Mouse (Mus musculus) hindbrain, embryonic 16.5 days (tissue): ENCODE data around the gene Cacna2d3. TPM values are rescaled to one million over a fixed set of nuclear protein-coding genes. Genes with fewer than 3 reads are reported as not detected.

Source experiments
- ATAC-seq: fragments of 200-750 bp; cut with Nextera tagmentation; 2 replicates; pipeline ENCODE4 v1.8.0; 2017; ENCODE audit warnings: moderate TSS enrichment, moderate library complexity
- H3K27ac ChIP-seq: fragments of 300-500 bp; sonication (generic); 2 replicates; pipeline ENCODE4 v1.5.1; 2014; ENCODE audit warnings: low read depth, mild to moderate bottlenecking, control low read depth, low read length, moderate library complexity
- H3K27me3 ChIP-seq: fragments of 300-500 bp; sonication (generic); replicated peaks from 2 replicates; pipeline ENCODE4 v1.6.1; 2014; ENCODE audit warnings: low read length; ENCODE audit not compliant: control insufficient read depth, insufficient read depth
- H3K36me3 ChIP-seq: fragments of 300-500 bp; sonication (generic); 2 replicates; pipeline ENCODE4 v1.6.1; 2014; ENCODE audit warnings: mild to moderate bottlenecking, low read length, moderate library complexity, mixed read lengths; ENCODE audit not compliant: control insufficient read depth, insufficient read depth
- H3K4me1 ChIP-seq: fragments of 300-500 bp; sonication (generic); 2 replicates; pipeline ENCODE4 v1.6.1; 2014; ENCODE audit warnings: low read depth, low read length; ENCODE audit not compliant: control insufficient read depth, insufficient read depth
- H3K4me2 ChIP-seq: fragments of 300-500 bp; sonication (generic); 2 replicates; pipeline ENCODE4 v1.6.1; 2014; ENCODE audit warnings: mild to moderate bottlenecking, low read length, control low read depth, moderate library complexity
- H3K4me3 ChIP-seq: fragments of 300-500 bp; sonication (generic); 2 replicates; pipeline ENCODE4 v1.5.1; 2014; ENCODE audit warnings: mild to moderate bottlenecking, low read length, control low read depth, moderate library complexity
- H3K9ac ChIP-seq: fragments of 300-500 bp; sonication (generic); 2 replicates; pipeline ENCODE4 v1.6.1; 2014; ENCODE audit warnings: low read depth, mild to moderate bottlenecking, control low read depth, low read length, moderate library complexity
- H3K9me3 ChIP-seq: fragments of 300-500 bp; sonication (generic); 2 replicates; pipeline ENCODE4 v1.6.1; 2014; ENCODE audit warnings: mild to moderate bottlenecking, low read length, moderate library complexity; ENCODE audit not compliant: control insufficient read depth
- WGBS: fragments of 180-500 bp; shearing (Covaris S2); extraction: QIAGEN DNeasy Blood & Tissue Kit; methylation state at CpG from one replicate; pipeline ENCODE4 v1.1.7; 2014; 5-methylcytosine and 5-hydroxymethylcytosine counted together
- polyA plus RNA-seq: library from polyadenylated mRNA; unstranded; fragments of >200 nt; fragmentation: Nextera tagmentation; extraction: Ambion mirVana; gene quantifications from 2 replicates; pipeline ENCODE4 v1.2.1, GENCODE M21; 2015

The Cacna2d3 gene
- polyA plus RNA-seq, 1 experiment from 2014 or later: 32.8 TPM

DNA sequence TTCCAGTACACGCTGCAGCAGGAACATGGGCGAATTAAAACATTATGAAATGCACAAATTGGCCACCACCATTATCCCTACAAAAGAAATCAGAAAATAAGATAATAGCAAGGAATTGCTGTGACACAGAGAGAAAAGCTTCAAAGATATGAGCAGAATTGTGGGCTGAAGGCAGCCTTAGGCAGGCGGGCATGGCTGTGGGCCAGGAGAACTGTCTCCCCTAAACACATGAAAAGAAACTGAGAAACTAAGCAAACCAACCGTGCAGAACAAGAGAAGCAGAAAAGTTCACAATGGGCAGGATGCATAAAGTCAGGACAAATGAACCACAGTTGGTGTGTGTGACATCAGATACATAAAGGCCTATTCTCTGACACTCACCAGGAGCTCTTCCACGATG, 51.8 kb downstream of the Cacna2d3 start:
- 33% methylated on average over 5 of the region's 5 CpGs for WGBS
- Histone ChIP-seq H3K4me1 (peaks cover 4% of the 10 kb centered on the region), H3K36me3 (no peaks in the 10 kb centered on the region), H3K4me3 (no peak overlapping the region), H3K9ac (no peak overlapping the region), H3K4me2 (no peak overlapping the region), H3K27me3 (no peaks in the 10 kb centered on the region), H3K9me3 (no peaks in the 10 kb centered on the region), H3K27ac (no peak overlapping the region)
- no peak for ATAC-seq

DNA sequence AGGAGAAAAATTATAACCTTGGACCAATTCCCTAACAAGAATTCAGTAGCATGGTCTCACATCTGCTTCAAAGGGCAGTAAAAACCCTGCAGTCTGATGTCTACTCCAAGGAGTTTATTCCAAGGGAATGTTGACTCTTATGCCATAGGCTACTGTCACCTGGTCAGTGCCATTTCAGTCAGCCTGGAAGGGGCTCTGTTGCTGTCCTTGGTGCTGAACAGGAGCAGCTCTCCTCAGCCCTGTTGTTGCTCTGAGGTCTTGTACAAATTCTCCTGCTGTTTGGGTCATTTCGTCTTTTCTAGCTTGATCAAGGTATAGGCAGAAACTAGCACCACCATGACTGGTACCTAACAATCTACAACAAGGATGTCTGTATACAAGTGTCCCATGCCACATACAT, 64.7 kb downstream of the Cacna2d3 start:
- WGBS: 52% methylated on average over 1 of the region's 1 CpGs
- H3K9ac ChIP-seq: no peak overlapping the region
- H3K4me2 ChIP-seq: no peak overlapping the region
- no peak for ATAC-seq
- no peaks in the 10 kb centered on the region for H3K36me3 ChIP-seq
- no peaks in the 10 kb centered on the region for H3K27me3 ChIP-seq
- no peaks in the 10 kb centered on the region for H3K9me3 ChIP-seq
- no peak overlapping the region for H3K27ac ChIP-seq
- no peaks in the 10 kb centered on the region for H3K4me1 ChIP-seq
- H3K4me3 ChIP-seq: no peak overlapping the region

DNA sequence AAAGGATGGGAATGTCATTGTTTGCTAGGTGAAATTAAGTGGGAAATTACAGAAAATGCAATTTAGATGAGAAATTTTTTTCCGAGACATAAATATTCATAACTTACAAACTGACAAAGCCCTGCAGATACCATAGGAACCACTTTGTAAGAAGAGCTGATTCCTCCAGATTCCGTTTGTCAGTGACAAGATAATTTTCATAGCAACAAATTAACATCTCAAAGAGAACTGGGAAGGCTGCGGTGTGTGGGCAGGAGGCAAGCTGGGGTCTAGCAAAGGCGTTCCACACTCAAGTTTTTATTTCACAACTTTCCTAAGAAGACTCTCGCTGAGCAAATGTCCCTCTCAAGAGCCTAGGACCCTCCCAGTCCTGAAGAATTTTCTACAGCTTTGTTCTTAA, 71.1 kb downstream of the Cacna2d3 start:
- H3K36me3 ChIP-seq: no peaks in the 10 kb centered on the region
- no peaks in the 10 kb centered on the region for H3K27me3 ChIP-seq
- peaks cover 5% of the 10 kb centered on the region; the same call in 1 of the 2 replicates for H3K4me1 ChIP-seq
- no peak overlapping the region for H3K9ac ChIP-seq
- H3K9me3 ChIP-seq: no peaks in the 10 kb centered on the region
- WGBS: 34% methylated on average over 5 of the region's 5 CpGs
- H3K27ac ChIP-seq: no peak overlapping the region
- H3K4me2 ChIP-seq: no peak overlapping the region
- no peak for ATAC-seq
- H3K4me3 ChIP-seq: no peak overlapping the region

DNA sequence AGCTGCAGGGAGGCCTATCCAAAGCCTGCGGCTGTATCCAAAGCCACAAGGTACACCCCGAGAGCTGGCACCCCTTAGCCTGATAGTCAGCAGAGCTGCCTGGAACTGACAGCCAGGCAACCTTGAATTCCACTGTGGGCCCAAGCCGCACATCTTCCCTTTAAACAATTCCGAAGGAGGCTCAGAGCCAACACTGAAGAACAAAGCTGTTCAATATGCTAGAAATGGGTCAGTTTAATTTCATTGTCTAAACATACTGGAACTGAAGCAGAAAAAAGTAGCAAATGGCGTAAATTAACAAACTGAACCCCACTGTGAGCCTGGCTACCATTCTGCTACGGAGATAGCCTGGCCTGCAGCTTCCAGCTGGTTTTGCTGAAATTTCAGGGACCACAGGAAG, 72.9 kb downstream of the Cacna2d3 start:
- Histone ChIP-seq H3K4me1 (peaks cover 5% of the 10 kb centered on the region; the same call in 1 of the 2 replicates), H3K9me3 (no peaks in the 10 kb centered on the region), H3K27me3 (no peaks in the 10 kb centered on the region), H3K36me3 (no peaks in the 10 kb centered on the region), H3K4me2 (no peak overlapping the region), H3K4me3 (no peak overlapping the region), H3K9ac (no peak overlapping the region), H3K27ac (0 out of 2 replicates have a peak overlapping the region, but pooled peaks have one; percentile 23)
- 36% methylated on average over 6 of the region's 6 CpGs for WGBS
- no peak for ATAC-seq

DNA sequence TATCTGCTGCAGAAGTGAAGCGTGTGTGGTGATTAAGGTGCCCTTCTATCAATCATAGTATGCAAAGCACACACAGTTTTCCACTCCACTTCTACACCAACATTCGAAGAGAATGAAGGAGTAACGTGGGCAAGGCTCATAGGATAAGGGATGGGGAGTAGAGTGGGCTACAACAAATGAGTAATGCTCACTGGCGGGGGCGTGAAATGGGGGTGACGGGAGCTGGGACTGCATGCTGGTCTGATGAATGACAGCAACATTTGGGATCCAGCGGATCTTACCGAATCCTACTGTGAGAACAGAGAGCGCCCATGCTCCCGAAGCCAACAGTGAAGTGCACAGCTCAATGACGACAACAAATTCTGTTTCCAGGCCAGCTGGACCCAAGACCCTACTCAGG, 76.2 kb downstream of the Cacna2d3 start:
- Histone ChIP-seq H3K4me3 (no peak overlapping the region), H3K4me1 (peaks cover 5% of the 10 kb centered on the region; the same call in 1 of the 2 replicates), H3K9ac (no peak overlapping the region), H3K27me3 (no peaks in the 10 kb centered on the region), H3K4me2 (no peak overlapping the region), H3K27ac (no peak overlapping the region), H3K9me3 (no peaks in the 10 kb centered on the region), H3K36me3 (no peaks in the 10 kb centered on the region)
- no peak for ATAC-seq
- WGBS: 45% methylated on average over 11 of the region's 11 CpGs

DNA sequence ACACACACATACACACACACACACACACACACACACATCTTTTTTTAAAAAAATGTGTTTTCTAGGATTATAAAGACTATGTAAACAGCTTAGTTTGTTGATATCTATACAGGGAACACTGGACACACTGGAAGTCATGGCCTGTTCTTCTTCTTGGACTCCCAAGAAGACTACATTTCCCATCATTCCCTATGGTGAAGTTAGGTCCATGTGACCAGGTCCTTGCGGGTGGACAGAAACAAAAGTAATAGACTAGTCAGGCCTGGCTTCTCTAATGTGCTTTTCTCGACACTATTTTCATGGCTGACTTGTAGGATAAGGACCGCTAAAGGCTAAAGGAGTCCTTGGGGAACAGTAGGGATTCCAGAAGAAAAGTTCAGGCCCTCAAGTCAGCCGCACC, 78.4 kb downstream of the Cacna2d3 start:
- no peaks in the 10 kb centered on the region for H3K27me3 ChIP-seq
- H3K9ac ChIP-seq: no peak overlapping the region
- no peak overlapping the region for H3K4me3 ChIP-seq
- H3K4me1 ChIP-seq: peaks cover 9% of the 10 kb centered on the region
- no peak for ATAC-seq
- 75% methylated on average over 4 of the region's 4 CpGs for WGBS
- H3K4me2 ChIP-seq: no peak overlapping the region
- H3K36me3 ChIP-seq: no peaks in the 10 kb centered on the region
- no peak overlapping the region for H3K27ac ChIP-seq
- H3K9me3 ChIP-seq: no peaks in the 10 kb centered on the region

DNA sequence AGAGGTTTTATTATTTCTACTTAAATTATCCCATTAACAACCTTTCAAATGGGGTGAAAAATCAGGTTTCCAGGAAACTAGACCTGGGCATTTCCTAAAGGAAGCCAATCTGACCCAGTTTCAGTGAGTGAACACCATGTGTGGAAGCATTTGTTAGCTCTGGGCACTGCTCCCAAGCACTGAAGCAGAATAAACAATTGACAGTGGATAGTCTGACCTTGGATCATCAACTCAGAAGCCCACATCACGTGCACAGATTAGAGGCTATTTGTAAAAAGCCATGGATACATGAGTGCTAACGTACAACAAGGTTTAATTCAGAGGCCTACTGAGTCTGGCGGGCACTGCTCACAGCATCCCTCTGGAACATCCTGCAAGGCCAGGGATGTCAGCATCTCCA, 82.4 kb downstream of the Cacna2d3 start:
- Histone ChIP-seq H3K27me3 (no peaks in the 10 kb centered on the region), H3K27ac (peak overlapping the region; percentile 0; the same call in 1 of the 2 replicates), H3K36me3 (no peaks in the 10 kb centered on the region), H3K4me1 (peaks cover 9% of the 10 kb centered on the region), H3K4me3 (no peak overlapping the region), H3K9me3 (no peaks in the 10 kb centered on the region), H3K4me2 (no peak overlapping the region), H3K9ac (no peak overlapping the region)
- peak; percentile 62 for ATAC-seq
- WGBS: 37% methylated on average over 3 of the region's 3 CpGs

DNA sequence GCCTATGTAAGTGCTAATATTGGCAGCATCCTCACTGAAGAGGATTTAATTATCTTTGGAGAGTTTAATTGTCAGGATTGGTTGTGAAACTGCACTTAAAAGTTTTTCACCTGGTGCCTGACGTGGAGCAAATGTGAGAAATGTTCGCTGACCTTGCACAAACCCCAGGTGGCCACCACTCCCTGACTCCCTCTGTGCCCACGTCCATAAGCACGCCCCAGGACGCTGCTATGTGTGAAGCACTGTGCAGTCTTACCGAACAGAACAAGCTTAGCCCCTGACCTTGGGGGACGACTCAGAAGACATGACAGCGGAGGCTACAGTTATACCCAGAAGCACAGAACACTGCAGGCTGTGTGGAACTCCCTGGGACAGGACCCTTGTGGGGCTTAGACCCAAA, 93.5 kb downstream of the Cacna2d3 start:
- Histone ChIP-seq H3K4me1 (no peaks in the 10 kb centered on the region), H3K9ac (no peak overlapping the region), H3K4me3 (no peak overlapping the region), H3K27me3 (no peaks in the 10 kb centered on the region), H3K4me2 (no peak overlapping the region), H3K36me3 (no peaks in the 10 kb centered on the region), H3K27ac (no peak overlapping the region), H3K9me3 (no peaks in the 10 kb centered on the region)
- WGBS: 66% methylated on average over 8 of the region's 8 CpGs
- no peak for ATAC-seq

DNA sequence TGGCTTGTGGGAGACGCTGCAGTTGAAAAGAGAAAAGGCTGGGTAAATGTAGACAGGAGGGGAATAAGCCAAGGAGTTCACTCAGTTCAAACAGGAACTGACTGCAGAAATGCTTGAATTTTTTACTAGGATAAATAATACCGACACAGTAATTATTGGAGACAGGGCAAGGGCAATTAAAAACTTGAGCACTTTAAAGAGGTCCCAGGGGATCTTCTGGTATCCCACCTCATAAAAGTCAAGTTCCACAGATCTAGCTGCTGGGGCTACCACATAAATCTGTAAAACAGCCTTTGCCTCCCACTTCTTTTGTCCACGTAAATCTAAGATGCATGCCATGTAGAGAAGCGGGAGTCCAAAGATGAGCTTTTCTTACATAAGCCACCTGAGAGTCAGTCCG, 109.2 kb downstream of the Cacna2d3 start:
- Histone ChIP-seq H3K9ac (no peak overlapping the region), H3K4me3 (no peak overlapping the region), H3K9me3 (no peaks in the 10 kb centered on the region), H3K27me3 (no peaks in the 10 kb centered on the region), H3K4me2 (no peak overlapping the region), H3K27ac (no peak overlapping the region), H3K36me3 (no peaks in the 10 kb centered on the region), H3K4me1 (no peaks in the 10 kb centered on the region)
- ATAC-seq: no peak
- WGBS: 89% methylated on average over 5 of the region's 5 CpGs

DNA sequence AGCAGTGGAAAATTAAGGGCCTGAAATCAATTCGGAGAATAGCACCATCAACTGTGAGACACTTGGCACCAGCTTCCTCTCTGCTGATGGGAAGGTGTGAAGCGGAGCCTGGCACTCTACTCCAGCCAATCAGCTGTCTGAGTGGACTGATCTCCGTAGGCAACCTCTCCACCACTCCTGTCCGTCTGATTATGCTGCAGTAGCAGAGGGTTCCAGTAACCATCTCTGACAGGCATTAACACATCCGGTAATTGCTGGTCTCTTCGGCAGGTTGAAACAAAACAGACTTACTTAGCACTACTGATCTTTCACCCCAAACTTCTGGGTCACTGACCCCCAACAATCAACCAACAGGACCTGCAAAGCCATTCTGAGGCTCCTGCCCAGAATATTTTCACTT, 112.9 kb downstream of the Cacna2d3 start:
- no peaks in the 10 kb centered on the region for H3K4me1 ChIP-seq
- 58% methylated on average over 6 of the region's 6 CpGs for WGBS
- H3K27ac ChIP-seq: no peak overlapping the region
- no peaks in the 10 kb centered on the region for H3K9me3 ChIP-seq
- ATAC-seq: no peak
- no peak overlapping the region for H3K9ac ChIP-seq
- no peaks in the 10 kb centered on the region for H3K36me3 ChIP-seq
- no peak overlapping the region for H3K4me2 ChIP-seq
- no peaks in the 10 kb centered on the region for H3K27me3 ChIP-seq
- no peak overlapping the region for H3K4me3 ChIP-seq
